Mouse (Mus musculus): ENCODE data around the gene Sc5d.

DNA sequence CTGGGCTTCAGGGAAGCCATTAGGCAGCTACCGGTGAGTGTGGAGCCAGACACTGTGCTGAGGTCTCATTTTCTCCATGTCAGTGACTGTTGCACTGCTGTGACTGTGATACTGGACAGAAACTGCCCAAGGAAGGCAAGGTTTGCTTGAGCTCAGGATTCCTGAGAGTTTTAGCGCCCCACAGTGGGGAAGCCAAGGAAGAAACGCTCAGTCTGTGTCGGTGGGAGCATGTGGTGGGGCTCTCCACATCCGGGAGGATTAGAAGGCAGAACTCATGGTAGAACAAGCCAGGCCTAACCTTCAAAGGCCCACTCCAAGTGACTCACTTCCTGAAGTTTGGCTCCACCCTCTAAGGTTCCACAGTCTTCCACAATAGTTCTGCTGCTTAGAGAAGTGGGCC is 55.6 kb downstream of the Sc5d start:
- TF ChIP-seq POLR2A (IDR thresholded peaks at IDR 0.05; ENCODE audit: borderline replicate concordance, insufficient read depth, low read length): no peak
- TF ChIP-seq CTCF (IDR thresholded peaks at IDR 0.05; ENCODE audit: borderline replicate concordance, insufficient read depth, low read depth, low read length): peak; percentile 79

All from cerebellum, adult 2 months (tissue).